Mouse (Mus musculus) C2C12 (cell line): Measurements from ENCODE around the gene Mrps15. TPM values are rescaled to one million over a fixed set of nuclear protein-coding genes. Genes with fewer than 3 reads are reported as not detected.

Experiments
- H3K27me3 ChIP-seq: one replicate; pipeline ENCODE4 v1.6.1; 2011; ENCODE audit not compliant: control insufficient read depth, insufficient read depth, insufficient read length
- H3K36me3 ChIP-seq: one replicate; pipeline ENCODE4 v1.6.1; 2011; ENCODE audit not compliant: control insufficient read depth, insufficient read depth
- H3K4me3 ChIP-seq: one replicate; pipeline ENCODE4 v1.5.1; 2011; ENCODE audit warnings: mild to moderate bottlenecking, control low read depth; ENCODE audit not compliant: poor library complexity, insufficient read depth, severe bottlenecking
- H3K79me2 ChIP-seq: one replicate; pipeline ENCODE4 v1.6.1; 2011; ENCODE audit not compliant: control insufficient read depth, insufficient read depth
- H3K79me3 ChIP-seq: one replicate; pipeline ENCODE4 v1.6.1; 2011; ENCODE audit warnings: low read depth, control low read depth
- H3ac ChIP-seq: one replicate; pipeline ENCODE3; 2011; ENCODE audit warnings: low read depth; ENCODE audit not compliant: control insufficient read depth, insufficient read length
- CEBPB ChIP-seq: IDR thresholded peaks from one replicate; pipeline ENCODE4 v1.6.1; 2011; ENCODE audit warnings: low read depth, mild to moderate bottlenecking, control low read depth, moderate library complexity
- CTCF ChIP-seq: IDR thresholded peaks from one replicate; pipeline ENCODE4 v1.5.1; 2011; ENCODE audit not compliant: control insufficient read depth, insufficient read depth, insufficient read length
- FOSL1 ChIP-seq: IDR thresholded peaks from one replicate; pipeline ENCODE4 v1.8.0; 2011; ENCODE audit warnings: mild to moderate bottlenecking, low read length; ENCODE audit not compliant: poor library complexity, insufficient read depth, severe bottlenecking
- MAX ChIP-seq: IDR thresholded peaks from one replicate; pipeline ENCODE4 v1.6.1; 2011; ENCODE audit warnings: mild to moderate bottlenecking, control low read depth
- MYOD1 ChIP-seq: IDR thresholded peaks from one replicate; pipeline ENCODE4 v1.6.1; 2011; ENCODE audit warnings: low read depth; ENCODE audit not compliant: control insufficient read depth, insufficient read length
- MYOG ChIP-seq: IDR thresholded peaks from one replicate; pipeline ENCODE4 v1.6.1; 2011; ENCODE audit not compliant: control insufficient read depth, insufficient read length; ENCODE audit errors: extremely low read depth
- USF1 ChIP-seq: IDR thresholded peaks from one replicate; pipeline ENCODE4 v1.6.1; 2011; ENCODE audit warnings: low read depth, mild to moderate bottlenecking, control low read depth, moderate library complexity
- polyA plus RNA-seq: library from polyadenylated mRNA; unstranded; fragments of >200 nt; fragmentation: generic; extraction: Trizol; gene quantifications from one replicate; pipeline ENCODE4 v1.2.1, GENCODE M21; 2012; ENCODE audit warnings: missing spikeins

The Mrps15 gene
- polyA plus RNA-seq, 1 experiment, result 82.9 TPM

DNA sequence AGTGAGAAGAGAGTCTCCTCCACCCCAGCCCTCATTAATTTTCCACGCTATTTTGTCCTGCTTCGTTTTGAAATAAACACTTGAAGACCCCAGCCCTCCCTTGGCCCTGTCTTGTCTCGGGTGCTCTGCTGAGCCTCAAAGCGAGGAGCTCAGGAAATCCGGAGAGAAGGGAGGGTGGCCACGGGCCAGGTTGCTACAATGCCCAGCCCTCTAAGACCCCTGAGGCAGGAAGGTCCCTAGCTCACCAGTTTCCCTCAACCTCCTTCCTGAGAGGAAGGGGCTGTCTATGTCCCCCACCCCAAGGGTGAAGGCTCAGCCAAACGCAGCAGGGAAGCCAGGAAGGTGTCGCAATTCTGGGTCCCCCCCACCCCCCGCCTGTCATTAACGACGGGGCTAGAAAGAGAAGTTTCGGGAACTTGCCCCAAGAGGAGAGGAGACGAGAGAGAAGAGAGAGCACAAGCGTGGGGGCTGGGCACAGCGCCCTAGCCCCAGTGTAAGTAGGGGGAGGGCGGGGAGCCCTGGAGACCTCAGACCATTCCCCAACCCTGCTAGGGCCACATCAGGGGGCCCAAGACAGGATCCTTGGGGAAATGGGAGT, 22.3 kb upstream of the Mrps15 start, which contains the start of gene Csf3r:
TSS of gene Csf3r (plus strand) at position 248 of the 598 bp plus-strand sequence.
- H3ac ChIP-seq, result no peak within 1 kb of the TSS
- no peak for TF ChIP-seq MYOG
- TF ChIP-seq MYOD1, result no peak
- TF ChIP-seq MAX, result no peak
- TF ChIP-seq CEBPB, result no peak
- no peak for TF ChIP-seq USF1
- no peak for TF ChIP-seq FOSL1
- no peak for TF ChIP-seq CTCF
- H3K4me3 ChIP-seq, result no peak within 1 kb of the TSS
- H3K79me3 ChIP-seq, result no peaks in the 10 kb centered on the region
- H3K27me3 ChIP-seq, result peaks cover 43% of the 10 kb centered on the region
- no peaks in the 10 kb centered on the region for H3K36me3 ChIP-seq
- H3K79me2 ChIP-seq, result no peaks in the 10 kb centered on the region

DNA sequence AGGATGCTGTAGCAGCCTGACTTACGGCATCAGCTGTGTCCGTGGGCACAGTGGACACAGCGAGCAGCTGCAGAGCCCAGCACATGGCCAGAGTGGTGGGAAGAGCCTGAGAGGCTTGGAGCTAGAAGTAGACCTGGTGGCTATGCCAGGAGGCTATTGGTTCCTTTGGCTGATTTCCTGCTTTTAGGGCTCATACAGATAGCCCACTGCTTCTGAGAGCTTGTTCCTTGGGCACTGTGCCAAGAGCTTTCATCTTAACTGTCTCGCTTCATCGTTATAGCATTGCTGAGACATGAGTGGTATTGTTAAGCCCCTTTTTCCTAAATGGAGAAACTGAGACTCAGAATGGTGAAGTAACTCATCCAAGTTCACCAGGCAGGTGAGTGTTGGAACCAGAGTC, 20.9 kb upstream of the Mrps15 start:
- Histone ChIP-seq H3K4me3 (no peak overlapping the region), H3K79me2 (no peaks in the 10 kb centered on the region)

GRCm38 (mm10) chr4:126027980-126028379, 18.7 kb upstream of the Mrps15 start:
- Histone ChIP-seq H3K79me3 (no peaks in the 10 kb centered on the region), H3K4me3 (no peak overlapping the region), H3K79me2 (no peaks in the 10 kb centered on the region), H3K27me3 (peaks cover 57% of the 10 kb centered on the region), H3K36me3 (no peaks in the 10 kb centered on the region), H3ac (no peak overlapping the region)
- no peak for TF ChIP-seq MYOD1
- no peak for TF ChIP-seq CEBPB
- TF ChIP-seq USF1, result no peak
- TF ChIP-seq MYOG, result no peak
- no peak for TF ChIP-seq MAX

More for the DNA sequence above, 20.9 kb upstream of the Mrps15 start:
- TF ChIP-seq MYOG (no peak), CEBPB (no peak), MYOD1 (no peak), MAX (no peak), FOSL1 (no peak), CTCF (no peak), USF1 (no peak)
- H3K79me3 ChIP-seq, result no peaks in the 10 kb centered on the region
- H3ac ChIP-seq, result no peak overlapping the region
- H3K27me3 ChIP-seq, result peaks cover 52% of the 10 kb centered on the region
- no peaks in the 10 kb centered on the region for H3K36me3 ChIP-seq

DNA sequence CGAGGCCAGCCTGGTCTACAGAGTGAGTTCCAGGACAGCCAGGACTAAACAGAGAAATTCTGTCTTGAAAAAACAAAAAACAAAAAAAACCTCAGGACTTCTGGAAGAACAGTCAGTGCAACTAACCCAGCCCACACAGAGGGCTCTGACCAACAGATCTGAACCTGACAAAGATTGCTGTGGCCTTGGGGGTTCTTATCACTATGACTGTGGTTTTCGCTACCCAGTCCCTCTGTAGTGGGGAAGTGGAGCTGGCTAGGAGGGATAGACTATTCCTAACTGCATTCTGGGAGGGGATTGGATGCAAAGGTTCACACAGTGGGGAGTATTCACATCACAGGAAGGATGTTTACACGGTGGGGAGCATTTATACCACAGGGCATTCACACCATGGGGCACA, 17.7 kb upstream of the Mrps15 start:
- Histone ChIP-seq H3K79me3 (no peaks in the 10 kb centered on the region), H3K27me3 (peaks cover 56% of the 10 kb centered on the region), H3ac (no peak overlapping the region), H3K4me3 (no peak overlapping the region), H3K79me2 (no peaks in the 10 kb centered on the region), H3K36me3 (no peaks in the 10 kb centered on the region)
- no peak for TF ChIP-seq MYOD1
- TF ChIP-seq MYOG, result no peak
- no peak for TF ChIP-seq MAX
- no peak for TF ChIP-seq USF1
- no peak for TF ChIP-seq CEBPB
- no peak for TF ChIP-seq FOSL1
- TF ChIP-seq CTCF, result no peak

DNA sequence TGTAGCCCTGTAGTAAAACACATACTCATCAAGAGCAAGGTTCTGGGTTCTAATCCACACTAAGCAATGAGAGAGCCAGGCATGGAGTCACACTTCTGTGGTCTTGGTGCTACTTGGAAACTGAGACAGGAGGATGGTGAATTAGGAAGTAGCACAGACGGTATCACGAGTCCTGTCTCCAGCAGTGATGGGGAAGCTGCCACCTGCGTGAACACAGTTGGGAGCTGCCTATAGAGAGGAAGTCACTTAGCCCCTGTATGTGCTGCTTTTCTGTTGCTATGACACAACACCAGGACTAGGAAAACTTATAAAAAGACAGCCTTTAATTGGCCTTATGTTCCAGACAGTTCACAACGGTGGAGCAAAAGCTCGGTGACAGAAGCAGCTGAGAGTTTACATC, 16.0 kb upstream of the Mrps15 start:
- H3K36me3 ChIP-seq, result no peaks in the 10 kb centered on the region
- H3K79me3 ChIP-seq, result no peaks in the 10 kb centered on the region
- H3K79me2 ChIP-seq, result no peaks in the 10 kb centered on the region
- no peak overlapping the region for H3ac ChIP-seq
- no peak overlapping the region for H3K4me3 ChIP-seq
- peaks cover 39% of the 10 kb centered on the region for H3K27me3 ChIP-seq
- TF ChIP-seq MYOG, result no peak
- TF ChIP-seq FOSL1, result no peak
- TF ChIP-seq USF1, result no peak
- no peak for TF ChIP-seq MYOD1

DNA sequence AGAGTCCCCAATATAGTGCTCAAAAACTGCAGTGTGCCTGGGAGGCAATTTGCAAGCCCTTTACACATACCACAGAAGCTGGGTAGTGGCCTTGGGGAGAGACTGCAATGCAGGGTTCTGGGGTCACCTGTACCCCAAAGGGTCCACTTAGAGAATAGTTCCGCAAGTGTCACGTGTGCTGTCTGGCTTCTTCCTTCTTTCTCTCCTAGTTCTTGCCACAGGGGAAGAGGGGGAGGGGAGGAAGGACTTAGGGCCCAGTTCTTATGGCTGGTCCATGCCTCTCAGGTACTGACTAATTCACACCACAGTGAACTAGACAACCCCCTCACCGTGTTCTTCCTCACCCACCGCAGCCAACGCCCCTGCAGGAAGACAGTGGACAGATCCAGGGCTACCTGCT, 11.3 kb upstream of the Mrps15 start:
- Histone ChIP-seq H3K79me2 (no peaks in the 10 kb centered on the region), H3ac (no peak overlapping the region), H3K4me3 (no peak overlapping the region), H3K27me3 (peaks cover 33% of the 10 kb centered on the region), H3K36me3 (no peaks in the 10 kb centered on the region), H3K79me3 (no peaks in the 10 kb centered on the region)
- TF ChIP-seq MAX (no peak), CTCF (no peak), MYOD1 (no peak), CEBPB (no peak), FOSL1 (no peak), USF1 (no peak), MYOG (no peak)
